Mouse (Mus musculus): Measurements from ENCODE around the gene Hsf2bp. TPM values are rescaled to one million over a fixed set of nuclear protein-coding genes. Genes with fewer than 3 reads are reported as not detected.

Gene Hsf2bp
- polyA plus RNA-seq, 1 experiment from 2014 or later = 0.45 TPM

DNA sequence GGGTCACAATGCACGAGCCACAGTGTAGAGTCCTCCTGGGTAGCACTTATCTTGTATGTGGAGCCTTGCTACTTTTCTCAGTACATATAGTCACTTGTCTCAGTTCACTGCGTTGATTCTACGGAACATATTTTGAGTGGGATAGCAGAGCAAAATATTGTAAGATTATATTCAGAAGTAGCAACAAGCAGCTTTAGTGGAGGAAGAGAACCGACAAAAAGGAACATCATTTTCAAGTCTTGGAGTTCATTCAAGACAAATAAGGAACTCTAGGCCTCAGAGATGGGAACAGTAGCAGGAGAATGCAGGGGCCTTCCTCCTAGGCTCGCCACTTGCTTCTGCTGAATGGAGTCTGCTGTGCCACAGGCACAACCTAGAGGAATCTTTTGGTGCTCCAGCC is 10.4 kb upstream of the Hsf2bp start:
- Histone ChIP-seq H3K27me3 (ENCODE audit: control insufficient read depth, insufficient read depth, low read length) (no peaks in the 10 kb centered on the region), H3K36me3 (ENCODE audit: control insufficient read depth, insufficient read depth, low read length) (0 out of 2 replicates have a peak, but pooled peaks cover 6% of the 10 kb centered on the region)

DNA sequence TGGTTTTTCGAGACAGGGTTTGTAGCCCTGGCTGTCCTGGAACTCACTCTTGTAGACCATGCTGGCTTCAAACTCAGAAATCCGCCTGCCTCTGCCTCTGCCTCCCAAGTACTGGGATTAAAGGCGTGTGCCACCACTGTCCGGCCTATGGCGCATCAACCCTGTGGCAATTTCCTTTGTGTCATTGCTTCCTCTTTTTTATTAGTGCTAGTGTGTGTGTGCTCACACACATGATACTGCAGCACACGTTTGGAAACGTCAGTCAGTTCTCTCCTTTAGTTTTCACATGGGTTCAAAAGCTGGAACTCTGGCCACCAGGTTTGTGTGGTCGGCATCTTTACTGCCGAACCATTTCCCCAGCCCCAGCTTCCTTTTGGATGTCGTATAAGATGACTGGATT is 4.1 kb upstream of the Hsf2bp start:
- Histone ChIP-seq H3K4me3 (replicated peaks; ENCODE audit: low read length) (no peak overlapping the region), H3K27ac (ENCODE audit: low read length) (no peak overlapping the region), H3K4me2 (ENCODE audit: low read depth, low read length) (no peak overlapping the region), H3K4me1 (ENCODE audit: control insufficient read depth, insufficient read depth, low read length) (peaks cover 16% of the 10 kb centered on the region), H3K36me3 (ENCODE audit: control insufficient read depth, insufficient read depth, low read length) (no peaks in the 10 kb centered on the region), H3K9ac (ENCODE audit: low read length) (no peak overlapping the region), H3K9me3 (replicated peaks; ENCODE audit: control insufficient read depth, low read length) (no peaks in the 10 kb centered on the region), H3K27me3 (ENCODE audit: control insufficient read depth, insufficient read depth, low read length) (no peaks in the 10 kb centered on the region)
- WGBS = 82% methylated on average over 10 of the region's 10 CpGs
- ATAC-seq (ENCODE audit: insufficient read depth, low FRiP score) = no peak

More for the DNA sequence above, 10.4 kb upstream of the Hsf2bp start:
- Histone ChIP-seq H3K9me3 (replicated peaks; ENCODE audit: control insufficient read depth, low read length) (no peaks in the 10 kb centered on the region), H3K4me1 (ENCODE audit: control insufficient read depth, insufficient read depth, low read length) (no peaks in the 10 kb centered on the region), H3K4me2 (ENCODE audit: low read depth, low read length) (no peak overlapping the region), H3K27ac (ENCODE audit: low read length) (no peak overlapping the region), H3K4me3 (replicated peaks; ENCODE audit: low read length) (no peak overlapping the region), H3K9ac (ENCODE audit: low read length) (no peak overlapping the region)
- ATAC-seq (ENCODE audit: insufficient read depth, low FRiP score) = no peak
- 89% methylated on average over 5 of the region's 5 CpGs for WGBS

DNA sequence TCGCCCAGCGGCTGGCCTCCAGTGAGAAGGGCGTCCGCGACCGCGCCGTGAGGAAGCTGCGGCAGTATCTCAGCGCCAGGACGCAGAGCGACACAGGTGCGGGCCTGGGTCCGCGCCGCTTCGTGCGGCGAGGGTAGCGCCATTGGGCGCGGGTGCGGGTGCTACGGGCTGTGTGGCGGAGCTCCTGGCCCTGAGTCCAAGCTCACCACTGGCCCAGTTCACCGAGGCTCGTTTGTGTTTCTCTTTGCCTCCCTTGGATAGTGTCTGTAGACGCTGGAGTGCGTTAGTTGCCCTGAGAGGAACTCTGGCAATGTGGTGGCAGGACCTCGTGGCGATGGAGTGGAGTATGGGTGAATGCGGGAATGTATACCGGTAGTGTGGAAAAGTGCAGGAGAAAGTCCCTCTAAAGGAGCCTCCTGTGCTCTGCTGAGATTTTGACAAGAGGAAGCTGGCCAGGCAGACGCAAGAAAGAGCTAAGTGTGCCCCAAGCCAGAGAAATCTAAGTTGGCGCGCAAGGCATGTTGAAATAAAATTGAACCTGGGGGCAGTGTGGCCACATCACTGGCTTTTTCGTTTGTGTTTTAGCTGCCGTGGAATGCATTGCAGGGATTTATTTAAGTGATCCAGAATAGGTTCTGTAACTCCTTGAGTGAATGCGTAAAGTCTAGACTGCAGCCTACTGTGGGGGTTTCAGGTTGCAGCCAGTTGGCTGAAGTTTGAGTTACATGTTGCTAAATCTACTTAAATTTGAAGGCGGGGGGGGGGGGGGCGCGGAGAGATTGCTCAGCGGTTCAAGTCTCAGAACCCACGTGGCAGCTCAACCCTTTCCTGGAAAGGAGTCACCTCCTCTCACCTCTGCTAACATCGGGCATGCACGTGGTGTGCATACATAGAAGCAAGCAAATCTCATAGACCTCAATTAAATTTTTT is 625 bp upstream of the Hsf2bp start:
- WGBS = under 1% methylated on average over 46 of the region's 46 CpGs
- no peaks in the 10 kb centered on the region for H3K9me3 ChIP-seq (replicated peaks; ENCODE audit: control insufficient read depth, low read length)
- peak overlapping the region; percentile 87 for H3K9ac ChIP-seq (ENCODE audit: low read length)
- H3K36me3 ChIP-seq (ENCODE audit: control insufficient read depth, insufficient read depth, low read length) = no peaks in the 10 kb centered on the region
- H3K4me2 ChIP-seq (ENCODE audit: low read depth, low read length) = peak overlapping the region; percentile 96
- peak overlapping the region; percentile 87 for H3K27ac ChIP-seq (ENCODE audit: low read length)
- ATAC-seq (ENCODE audit: insufficient read depth, low FRiP score) = peak; percentile 52; the same call in 1 of the 2 replicates
- H3K27me3 ChIP-seq (ENCODE audit: control insufficient read depth, insufficient read depth, low read length) = no peaks in the 10 kb centered on the region
- peak overlapping the region; percentile 84 for H3K4me3 ChIP-seq (replicated peaks; ENCODE audit: low read length)
- H3K4me1 ChIP-seq (ENCODE audit: control insufficient read depth, insufficient read depth, low read length) = peaks cover 16% of the 10 kb centered on the region

DNA sequence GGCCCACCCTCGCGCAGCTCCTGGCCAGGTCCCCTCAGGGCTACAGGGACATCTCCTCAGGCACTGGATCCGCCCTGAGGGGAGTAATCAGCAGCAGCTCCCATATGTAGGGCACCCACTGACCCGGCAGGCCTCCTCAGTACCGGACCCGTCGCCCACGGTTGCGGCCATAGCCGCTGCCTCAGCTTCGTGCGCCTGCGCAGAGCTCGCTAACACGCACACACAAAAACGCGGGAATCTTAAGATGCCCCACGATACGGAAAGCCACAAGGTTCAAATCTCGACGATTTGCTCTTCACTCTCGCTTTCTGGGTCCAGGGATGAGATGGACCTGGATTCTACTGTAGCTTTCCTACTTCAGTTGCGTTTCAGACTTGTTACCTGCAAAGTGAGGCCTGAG is 1.8 kb downstream of the Hsf2bp start:
- 87% methylated on average over 23 of the region's 23 CpGs for WGBS
- no peak overlapping the region for H3K4me2 ChIP-seq (ENCODE audit: low read depth, low read length)
- H3K9ac ChIP-seq (ENCODE audit: low read length) = no peak overlapping the region
- no peaks in the 10 kb centered on the region for H3K9me3 ChIP-seq (replicated peaks; ENCODE audit: control insufficient read depth, low read length)
- peaks cover 16% of the 10 kb centered on the region for H3K4me1 ChIP-seq (ENCODE audit: control insufficient read depth, insufficient read depth, low read length)
- H3K4me3 ChIP-seq (replicated peaks; ENCODE audit: low read length) = no peak overlapping the region
- no peak overlapping the region for H3K27ac ChIP-seq (ENCODE audit: low read length)
- no peak for ATAC-seq (ENCODE audit: insufficient read depth, low FRiP score)
- H3K36me3 ChIP-seq (ENCODE audit: control insufficient read depth, insufficient read depth, low read length) = no peaks in the 10 kb centered on the region
- H3K27me3 ChIP-seq (ENCODE audit: control insufficient read depth, insufficient read depth, low read length) = no peaks in the 10 kb centered on the region

DNA sequence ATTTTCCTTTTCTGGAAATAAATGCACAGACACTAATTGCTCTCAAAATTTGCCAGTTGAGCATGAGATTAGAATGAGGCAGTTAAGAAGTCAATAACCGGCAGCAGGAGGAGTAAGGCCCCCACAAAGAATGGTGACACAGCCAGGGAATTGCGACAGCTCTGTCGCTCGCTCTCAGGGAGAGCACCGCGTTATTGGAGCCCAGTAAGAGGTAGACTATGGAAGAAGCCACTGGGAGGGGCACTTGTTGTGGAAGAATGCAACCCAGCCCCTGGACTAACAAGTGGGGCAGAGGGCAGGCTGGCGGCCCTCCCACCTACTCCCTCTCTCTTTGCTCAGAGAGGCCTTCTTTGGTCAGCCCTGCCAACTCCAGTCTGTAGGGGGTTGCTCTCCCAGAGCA is 4.5 kb downstream of the Hsf2bp start:
- peaks cover 5% of the 10 kb centered on the region for H3K4me1 ChIP-seq (ENCODE audit: control insufficient read depth, insufficient read depth, low read length)
- 57% methylated on average over 7 of the region's 7 CpGs for WGBS
- no peak for ATAC-seq (ENCODE audit: insufficient read depth, low FRiP score)
- H3K9ac ChIP-seq (ENCODE audit: low read length) = no peak overlapping the region
- no peaks in the 10 kb centered on the region for H3K27me3 ChIP-seq (ENCODE audit: control insufficient read depth, insufficient read depth, low read length)
- H3K4me3 ChIP-seq (replicated peaks; ENCODE audit: low read length) = no peak overlapping the region
- no peak overlapping the region for H3K4me2 ChIP-seq (ENCODE audit: low read depth, low read length)
- H3K36me3 ChIP-seq (ENCODE audit: control insufficient read depth, insufficient read depth, low read length) = no peaks in the 10 kb centered on the region
- no peaks in the 10 kb centered on the region for H3K9me3 ChIP-seq (replicated peaks; ENCODE audit: control insufficient read depth, low read length)
- no peak overlapping the region for H3K27ac ChIP-seq (ENCODE audit: low read length)

DNA sequence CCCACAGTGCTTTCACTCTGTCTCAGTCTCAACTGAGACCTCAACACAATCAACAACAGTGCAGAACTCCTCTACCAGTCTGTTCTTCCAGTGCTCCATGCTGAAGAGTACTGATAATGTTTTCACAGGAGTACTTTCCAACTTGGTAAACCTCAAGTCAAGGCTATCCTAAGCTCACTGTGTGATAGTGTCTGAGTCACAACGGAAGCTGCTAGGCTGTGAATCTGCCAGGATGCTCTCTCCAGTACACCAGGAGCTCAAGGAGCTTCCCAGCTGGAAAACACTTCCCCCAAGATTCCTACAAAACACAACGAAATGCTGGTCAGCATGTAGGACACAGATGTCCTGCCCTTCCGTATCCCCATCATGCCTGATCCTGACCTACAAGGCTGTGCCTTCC is 7.8 kb downstream of the Hsf2bp start:
- WGBS = 79% methylated on average over 3 of the region's 3 CpGs
- Histone ChIP-seq H3K4me3 (replicated peaks; ENCODE audit: low read length) (no peak overlapping the region), H3K9me3 (replicated peaks; ENCODE audit: control insufficient read depth, low read length) (no peaks in the 10 kb centered on the region), H3K4me1 (ENCODE audit: control insufficient read depth, insufficient read depth, low read length) (peaks cover 9% of the 10 kb centered on the region; the same call in 1 of the 2 replicates), H3K27ac (ENCODE audit: low read length) (no peak overlapping the region), H3K36me3 (ENCODE audit: control insufficient read depth, insufficient read depth, low read length) (no peaks in the 10 kb centered on the region), H3K9ac (ENCODE audit: low read length) (no peak overlapping the region), H3K4me2 (ENCODE audit: low read depth, low read length) (no peak overlapping the region), H3K27me3 (ENCODE audit: control insufficient read depth, insufficient read depth, low read length) (no peaks in the 10 kb centered on the region)
- ATAC-seq (ENCODE audit: insufficient read depth, low FRiP score) = no peak

DNA sequence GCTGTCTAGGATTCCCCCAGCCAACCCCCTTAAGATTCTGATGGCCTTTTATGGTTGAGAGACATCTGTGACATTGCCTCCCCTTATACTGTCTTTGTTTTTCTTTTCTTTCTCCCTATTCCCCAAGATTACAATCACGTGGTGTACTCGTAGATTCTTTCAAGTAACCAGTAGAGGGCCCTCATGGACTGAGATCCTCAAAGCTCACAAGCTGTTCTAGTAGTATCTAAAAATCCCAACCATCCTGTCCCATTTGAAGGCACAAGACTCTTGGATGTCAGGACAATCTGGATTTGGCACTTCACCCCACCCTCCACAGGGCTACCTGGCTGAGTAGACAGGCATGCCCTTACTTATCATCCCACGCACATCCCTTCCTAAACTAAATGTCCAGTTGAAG is 8.5 kb downstream of the Hsf2bp start:
- Histone ChIP-seq H3K27ac (ENCODE audit: low read length) (no peak overlapping the region), H3K4me2 (ENCODE audit: low read depth, low read length) (no peak overlapping the region), H3K36me3 (ENCODE audit: control insufficient read depth, insufficient read depth, low read length) (no peaks in the 10 kb centered on the region), H3K4me1 (ENCODE audit: control insufficient read depth, insufficient read depth, low read length) (peaks cover 9% of the 10 kb centered on the region; the same call in 1 of the 2 replicates), H3K27me3 (ENCODE audit: control insufficient read depth, insufficient read depth, low read length) (no peaks in the 10 kb centered on the region), H3K4me3 (replicated peaks; ENCODE audit: low read length) (no peak overlapping the region), H3K9ac (ENCODE audit: low read length) (no peak overlapping the region), H3K9me3 (replicated peaks; ENCODE audit: control insufficient read depth, low read length) (no peaks in the 10 kb centered on the region)
- WGBS = 30% methylated on average over 3 of the region's 3 CpGs
- ATAC-seq (ENCODE audit: insufficient read depth, low FRiP score) = peak; percentile 26; the same call in 1 of the 2 replicates

DNA sequence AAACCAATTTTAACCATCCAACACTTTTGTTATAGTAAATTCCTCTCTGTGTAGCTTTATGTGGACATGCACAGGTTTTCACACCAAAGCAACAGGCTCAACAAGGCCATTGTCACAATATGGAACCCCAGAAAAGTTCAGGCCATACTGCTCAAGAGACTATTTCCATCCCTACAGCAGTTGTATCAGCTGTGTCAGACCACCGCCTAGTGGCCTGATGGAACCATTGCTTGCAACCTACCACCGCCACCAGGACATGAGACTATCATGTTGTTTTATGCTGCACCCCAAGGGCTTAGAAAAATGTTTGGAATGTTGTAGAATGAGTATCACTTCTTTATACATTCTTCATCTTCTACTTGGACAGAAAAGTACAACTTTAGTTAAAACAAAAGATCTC is 10.8 kb downstream of the Hsf2bp start:
- no peaks in the 10 kb centered on the region for H3K9me3 ChIP-seq (replicated peaks; ENCODE audit: control insufficient read depth, low read length)
- H3K36me3 ChIP-seq (ENCODE audit: control insufficient read depth, insufficient read depth, low read length) = no peaks in the 10 kb centered on the region
- no peak overlapping the region for H3K27ac ChIP-seq (ENCODE audit: low read length)
- 10% methylated on average over 2 of the region's 2 CpGs for WGBS
- no peak overlapping the region for H3K9ac ChIP-seq (ENCODE audit: low read length)
- H3K27me3 ChIP-seq (ENCODE audit: control insufficient read depth, insufficient read depth, low read length) = no peaks in the 10 kb centered on the region
- H3K4me2 ChIP-seq (ENCODE audit: low read depth, low read length) = no peak overlapping the region
- peaks cover 12% of the 10 kb centered on the region; the same call in 1 of the 2 replicates for H3K4me1 ChIP-seq (ENCODE audit: control insufficient read depth, insufficient read depth, low read length)
- peak; percentile 70; the same call in 1 of the 2 replicates for ATAC-seq (ENCODE audit: insufficient read depth, low FRiP score)
- no peak overlapping the region for H3K4me3 ChIP-seq (replicated peaks; ENCODE audit: low read length)

DNA sequence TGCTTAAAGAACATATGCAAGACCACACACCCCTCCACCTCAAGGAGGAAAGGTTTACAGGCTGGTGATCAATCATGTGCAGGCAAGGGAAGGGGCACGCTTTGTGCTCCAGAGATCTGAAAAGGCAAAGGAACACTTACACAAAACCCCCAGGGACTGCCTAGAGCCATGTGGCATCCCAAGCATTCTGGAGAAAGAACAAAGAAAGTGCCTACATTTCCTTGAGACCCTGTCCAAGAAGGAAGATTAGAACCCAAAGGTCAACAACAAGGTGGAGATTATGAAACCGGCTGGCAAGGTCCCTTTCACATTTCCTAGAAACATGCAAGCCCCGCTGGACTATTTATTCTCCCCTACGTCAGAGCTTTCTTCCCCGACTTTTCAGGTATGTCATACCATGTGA is 11.5 kb downstream of the Hsf2bp start:
- H3K4me1 ChIP-seq (ENCODE audit: control insufficient read depth, insufficient read depth, low read length) = peaks cover 12% of the 10 kb centered on the region; the same call in 1 of the 2 replicates
- H3K4me2 ChIP-seq (ENCODE audit: low read depth, low read length) = no peak overlapping the region
- no peak overlapping the region for H3K4me3 ChIP-seq (replicated peaks; ENCODE audit: low read length)
- 37% methylated on average over 5 of the region's 5 CpGs for WGBS
- H3K36me3 ChIP-seq (ENCODE audit: control insufficient read depth, insufficient read depth, low read length) = no peaks in the 10 kb centered on the region
- H3K9me3 ChIP-seq (replicated peaks; ENCODE audit: control insufficient read depth, low read length) = no peaks in the 10 kb centered on the region
- no peak for ATAC-seq (ENCODE audit: insufficient read depth, low FRiP score)
- H3K27me3 ChIP-seq (ENCODE audit: control insufficient read depth, insufficient read depth, low read length) = no peaks in the 10 kb centered on the region
- H3K27ac ChIP-seq (ENCODE audit: low read length) = 0 out of 2 replicates have a peak overlapping the region, but pooled peaks have one; percentile 5
- peak overlapping the region; percentile 1; the same call in 1 of the 2 replicates for H3K9ac ChIP-seq (ENCODE audit: low read length)

Data from stomach, embryonic 16.5 days (tissue).